Mouse (Mus musculus) midbrain, embryonic 14.5 days (tissue): ENCODE measurements at regions not wholly inside any gene's neighbourhood (a gene's known extent, or its start where the extent isn't known, plus 50 kb on each side); places are given as distances from the start of the nearest gene placed in this dataset.
"Not testable (repeated sequence)": the region's sequence is repeated elsewhere in the genome, so short reads cannot be mapped to it uniquely, and the experiment has no call there.

ENCODE experiments used
- ATAC-seq: fragments of 200-750 bp; cut with Nextera tagmentation; 2 replicates; pipeline ENCODE4 v1.8.0; 2017; ENCODE audit warnings: moderate number of reproducible peaks, moderate library complexity; ENCODE audit not compliant: low FRiP score, low TSS enrichment
- DNase-seq: peaks from one replicate; pipeline ENCODE4 v3.0.0-alpha.2; 2015
- H3K27ac ChIP-seq: fragments of 300-500 bp; sonication (generic); replicated peaks from 2 replicates; pipeline ENCODE4 v1.5.1; 2014; ENCODE audit warnings: mild to moderate bottlenecking, low read depth, low read length, moderate library complexity
- H3K27me3 ChIP-seq: fragments of 300-500 bp; sonication (generic); 2 replicates; pipeline ENCODE4 v1.6.1; 2014; ENCODE audit warnings: low read length, control low read depth, mixed read lengths; ENCODE audit not compliant: control insufficient read depth, insufficient read depth
- H3K36me3 ChIP-seq: fragments of 300-500 bp; sonication (generic); 2 replicates; pipeline ENCODE4 v1.6.1; 2014; ENCODE audit warnings: low read length, control low read depth; ENCODE audit not compliant: control insufficient read depth, insufficient read depth
- H3K4me1 ChIP-seq: fragments of 300-500 bp; sonication (generic); 2 replicates; pipeline ENCODE4 v1.6.1; 2014; ENCODE audit warnings: mild to moderate bottlenecking, antibody characterized with exemption, low read length, control low read depth; ENCODE audit not compliant: control insufficient read depth, insufficient read depth
- H3K4me2 ChIP-seq: fragments of 300-500 bp; sonication (generic); 2 replicates; pipeline ENCODE4 v1.6.1; 2014; ENCODE audit warnings: mild to moderate bottlenecking, low read length, moderate library complexity
- H3K4me3 ChIP-seq: fragments of 300-500 bp; sonication (generic); replicated peaks from 2 replicates; pipeline ENCODE4 v1.5.1; 2014; ENCODE audit warnings: low read depth, low read length
- H3K9ac ChIP-seq: fragments of 300-500 bp; sonication (generic); replicated peaks from 2 replicates; pipeline ENCODE4 v1.6.1; 2014; ENCODE audit warnings: mild to moderate bottlenecking, low read length, moderate library complexity
- H3K9me3 ChIP-seq: fragments of 300-500 bp; sonication (generic); 2 replicates; pipeline ENCODE4 v1.6.1; 2016; ENCODE audit warnings: low read length, control low read depth, mixed read lengths; ENCODE audit not compliant: control insufficient read depth
- WGBS: fragments of 180-500 bp; shearing (Covaris S2); extraction: QIAGEN DNeasy Blood & Tissue Kit; methylation state at CpG from one replicate; pipeline ENCODE4 v1.1.7; 2014; 5-methylcytosine and 5-hydroxymethylcytosine counted together

- Histone ChIP-seq H3K4me3 (no peak overlapping the region), H3K9ac (no peak overlapping the region), H3K9me3 (no peaks in the 10 kb centered on the region), H3K4me1 (no peaks in the 10 kb centered on the region), H3K4me2 (no peak overlapping the region), H3K27ac (no peak overlapping the region), H3K36me3 (no peaks in the 10 kb centered on the region), H3K27me3 (no peaks in the 10 kb centered on the region)
- ATAC-seq (no peak), DNase-seq (no peak)
- WGBS = 60% methylated on average over 2 of the region's 2 CpGs
Measured at GRCm38 (mm10) chr3:18746898-18747297, 798.7 kb downstream of the Cypt12 start.

- no peak overlapping the region for H3K4me3 ChIP-seq
- DNase-seq (peak; percentile 21), ATAC-seq (no peak; the same call in 1 of the 2 replicates)
- no peaks in the 10 kb centered on the region for H3K36me3 ChIP-seq
- H3K9me3 ChIP-seq = no peaks in the 10 kb centered on the region
- H3K9ac ChIP-seq = no peak overlapping the region
- WGBS = 44% methylated on average over 6 of the region's 6 CpGs
- no peaks in the 10 kb centered on the region for H3K27me3 ChIP-seq
- H3K4me2 ChIP-seq = no peak overlapping the region
- no peaks in the 10 kb centered on the region for H3K4me1 ChIP-seq
- no peak overlapping the region for H3K27ac ChIP-seq
Measured at GRCm38 (mm10) chr3:18751660-18752259, 803.5 kb downstream of the Cypt12 start.

- no peak overlapping the region for H3K9ac ChIP-seq
- ATAC-seq = peak; percentile 62; the same call in 1 of the 2 replicates
- H3K27me3 ChIP-seq = no peaks in the 10 kb centered on the region
- no peak overlapping the region for H3K4me3 ChIP-seq
- H3K4me1 ChIP-seq = 0 out of 2 replicates have a peak, but pooled peaks cover 6% of the 10 kb centered on the region
- no peak overlapping the region for H3K27ac ChIP-seq
- H3K36me3 ChIP-seq = no peaks in the 10 kb centered on the region
- DNase-seq = peak; percentile 83
- WGBS = 84% methylated on average over 3 of the region's 3 CpGs
- no peak overlapping the region for H3K4me2 ChIP-seq
- H3K9me3 ChIP-seq = no peaks in the 10 kb centered on the region
Measured at GRCm38 (mm10) chr3:18764301-18765078, 816.3 kb downstream of the Cypt12 start.

GRCm38 (mm10) chr3:18778481-18778880 is 830.3 kb downstream of the Cypt12 start:
- 79% methylated on average over 1 of the region's 1 CpGs for WGBS
- no peaks in the 10 kb centered on the region for H3K9me3 ChIP-seq
- H3K4me2 ChIP-seq = no peak overlapping the region
- DNase-seq (peak; percentile 24), ATAC-seq (no peak)
- no peak overlapping the region for H3K4me3 ChIP-seq
- H3K27ac ChIP-seq = no peak overlapping the region
- no peaks in the 10 kb centered on the region for H3K27me3 ChIP-seq
- H3K4me1 ChIP-seq = no peaks in the 10 kb centered on the region
- no peak overlapping the region for H3K9ac ChIP-seq
- H3K36me3 ChIP-seq = no peaks in the 10 kb centered on the region

GRCm38 (mm10) chr3:18787531-18788176 is 839.4 kb downstream of the Cypt12 start:
- WGBS = 84% methylated on average over 8 of the region's 8 CpGs
- H3K9me3 ChIP-seq = no peaks in the 10 kb centered on the region
- H3K27ac ChIP-seq = no peak overlapping the region
- no peaks in the 10 kb centered on the region for H3K27me3 ChIP-seq
- no peak for DNase-seq
- no peak for ATAC-seq
- no peak overlapping the region for H3K9ac ChIP-seq
- no peaks in the 10 kb centered on the region for H3K36me3 ChIP-seq
- H3K4me3 ChIP-seq = no peak overlapping the region
- H3K4me1 ChIP-seq = no peaks in the 10 kb centered on the region
- H3K4me2 ChIP-seq = no peak overlapping the region

- ATAC-seq = 0 out of 2 replicates have a peak, but pooled peaks have one; percentile 48
Measured at GRCm38 (mm10) chr3:18802794-18803193, 825.7 kb downstream of the 1700064H15Rik start.

GRCm38 (mm10) chr3:18828788-18829320 is 799.6 kb downstream of the 1700064H15Rik start:
- H3K9ac ChIP-seq, H3K27ac ChIP-seq, H3K4me3 ChIP-seq, H3K4me2 ChIP-seq, H3K9me3 ChIP-seq, H3K36me3 ChIP-seq, H3K27me3 ChIP-seq, ATAC-seq, H3K4me1 ChIP-seq: not testable (repeated sequence)
- WGBS = 46% methylated on average over 2 of the region's 2 CpGs
- peak; percentile 19 for DNase-seq

More at GRCm38 (mm10) chr3:18802794-18803193, 825.7 kb downstream of the 1700064H15Rik start:
- Histone ChIP-seq H3K4me2 (no peak overlapping the region), H3K27ac (no peak overlapping the region), H3K9ac (no peak overlapping the region), H3K4me3 (no peak overlapping the region), H3K36me3 (no peaks in the 10 kb centered on the region), H3K4me1 (no peaks in the 10 kb centered on the region), H3K27me3 (no peaks in the 10 kb centered on the region), H3K9me3 (no peaks in the 10 kb centered on the region)
- 79% methylated on average over 3 of the region's 3 CpGs for WGBS
- no peak for DNase-seq

GRCm38 (mm10) chr3:18868117-18868739 is 760.2 kb downstream of the 1700064H15Rik start:
- 81% methylated on average over 4 of the region's 4 CpGs for WGBS
- H3K9me3 ChIP-seq = no peaks in the 10 kb centered on the region
- H3K36me3 ChIP-seq = no peaks in the 10 kb centered on the region
- no peak overlapping the region for H3K9ac ChIP-seq
- no peak overlapping the region for H3K27ac ChIP-seq
- no peak overlapping the region for H3K4me2 ChIP-seq
- H3K27me3 ChIP-seq = no peaks in the 10 kb centered on the region
- no peak for DNase-seq
- no peaks in the 10 kb centered on the region for H3K4me1 ChIP-seq
- H3K4me3 ChIP-seq = no peak overlapping the region
- ATAC-seq = peak; percentile 34; the same call in 1 of the 2 replicates
